Mouse (Mus musculus) testis, adult 2 months (tissue): ENCODE measurements at regions not wholly inside any gene's neighbourhood (a gene's known extent, or its start where the extent isn't known, plus 50 kb on each side); places are given as distances from the start of the nearest gene placed in this dataset.

Experiments
- H3K27ac ChIP-seq: fragments of 200-500 bp; 2 replicates; pipeline ENCODE4 v1.5.1; 2012; ENCODE audit warnings: low read depth, low read length; ENCODE audit not compliant: control insufficient read depth, insufficient read depth
- H3K27me3 ChIP-seq: fragments of 200-500 bp; 2 replicates; pipeline ENCODE4 v1.6.1; 2012; ENCODE audit warnings: mild to moderate bottlenecking, low read length, moderate library complexity; ENCODE audit not compliant: control insufficient read depth, insufficient read depth
- H3K36me3 ChIP-seq: fragments of 200-500 bp; 2 replicates; pipeline ENCODE4 v1.6.1; 2012; ENCODE audit warnings: mild to moderate bottlenecking, low read length; ENCODE audit not compliant: control insufficient read depth, insufficient read depth
- H3K4me1 ChIP-seq: fragments of 200-500 bp; 2 replicates; pipeline ENCODE4 v1.6.1; 2012; ENCODE audit warnings: low read length; ENCODE audit not compliant: control insufficient read depth, insufficient read depth
- H3K4me3 ChIP-seq: fragments of 200-500 bp; 2 replicates; pipeline ENCODE4 v1.5.1; 2012; ENCODE audit warnings: low read depth, mild to moderate bottlenecking, low read length, moderate library complexity, mixed read lengths; ENCODE audit not compliant: control insufficient read depth
- CTCF ChIP-seq: fragments of 200-500 bp; IDR thresholded peaks from 2 replicates; pipeline ENCODE4 v1.5.1; 2012; ENCODE audit warnings: low read depth, mild to moderate bottlenecking, inconsistent platforms, low read length, moderate library complexity; ENCODE audit not compliant: control insufficient read depth, insufficient read depth, insufficient replicate concordance
- POLR2A ChIP-seq: fragments of 200-500 bp; IDR thresholded peaks from 2 replicates; pipeline ENCODE4 v1.6.1; 2012; ENCODE audit warnings: low read depth, mild to moderate bottlenecking, inconsistent platforms, low read length, moderate library complexity; ENCODE audit not compliant: control insufficient read depth

GRCm38 (mm10) chr13:110683259-110684041 lies 288.6 kb downstream of the Plk2 start:
- Histone ChIP-seq H3K36me3 (no peaks in the 10 kb centered on the region), H3K4me3 (no peak overlapping the region), H3K27ac (no peak overlapping the region), H3K4me1 (no peaks in the 10 kb centered on the region), H3K27me3 (no peaks in the 10 kb centered on the region)
- no peak for TF ChIP-seq CTCF
- no peak for TF ChIP-seq POLR2A

GRCm38 (mm10) chr13:110688796-110689195 lies 293.9 kb downstream of the Plk2 start:
- Histone ChIP-seq H3K27me3 (no peaks in the 10 kb centered on the region), H3K4me3 (no peak overlapping the region), H3K36me3 (no peaks in the 10 kb centered on the region), H3K27ac (no peak overlapping the region), H3K4me1 (no peaks in the 10 kb centered on the region)
- TF ChIP-seq CTCF (no peak), POLR2A (no peak)

- no peak for TF ChIP-seq CTCF
- no peak for TF ChIP-seq POLR2A
- Histone ChIP-seq H3K4me1 (no peaks in the 10 kb centered on the region), H3K27me3 (no peaks in the 10 kb centered on the region), H3K36me3 (no peaks in the 10 kb centered on the region), H3K4me3 (no peak overlapping the region), H3K27ac (no peak overlapping the region)
Observed at GRCm38 (mm10) chr13:110690501-110691255, 295.8 kb downstream of the Plk2 start.

DNA sequence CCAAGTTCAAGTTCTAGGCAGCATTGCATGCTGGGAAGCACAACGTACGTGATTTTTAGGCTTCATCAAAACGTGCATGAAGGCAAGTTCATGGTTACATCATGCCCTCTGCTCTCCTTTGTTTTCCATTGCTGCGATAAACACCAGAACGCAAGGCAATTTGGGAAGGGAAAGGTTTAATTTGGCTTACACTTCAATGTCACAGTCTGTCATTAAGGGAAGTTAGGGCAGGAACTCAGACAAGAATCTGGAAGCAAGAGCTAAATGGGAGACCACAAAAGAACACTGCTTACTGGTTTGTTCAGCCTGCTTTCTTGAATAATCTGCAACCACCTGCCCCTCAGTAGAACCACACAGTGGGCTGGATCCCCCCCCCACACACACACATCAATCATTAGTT lies 297.9 kb downstream of the Plk2 start:
- no peaks in the 10 kb centered on the region for H3K27me3 ChIP-seq
- no peak overlapping the region for H3K27ac ChIP-seq
- no peaks in the 10 kb centered on the region for H3K4me1 ChIP-seq
- H3K4me3 ChIP-seq: no peak overlapping the region
- H3K36me3 ChIP-seq: no peaks in the 10 kb centered on the region
- TF ChIP-seq CTCF: no peak
- no peak for TF ChIP-seq POLR2A

GRCm38 (mm10) chr13:110694876-110695275 lies 300.0 kb downstream of the Plk2 start:
- no peaks in the 10 kb centered on the region for H3K27me3 ChIP-seq
- no peak overlapping the region for H3K4me3 ChIP-seq
- no peaks in the 10 kb centered on the region for H3K4me1 ChIP-seq
- TF ChIP-seq CTCF: no peak
- no peak for TF ChIP-seq POLR2A
- H3K27ac ChIP-seq: no peak overlapping the region
- H3K36me3 ChIP-seq: no peaks in the 10 kb centered on the region

GRCm38 (mm10) chr13:110696549-110696948 lies 301.7 kb downstream of the Plk2 start:
- no peak for TF ChIP-seq POLR2A
- no peak for TF ChIP-seq CTCF
- no peak overlapping the region for H3K27ac ChIP-seq
- H3K4me1 ChIP-seq: no peaks in the 10 kb centered on the region
- no peaks in the 10 kb centered on the region for H3K27me3 ChIP-seq
- H3K4me3 ChIP-seq: no peak overlapping the region
- no peaks in the 10 kb centered on the region for H3K36me3 ChIP-seq

DNA sequence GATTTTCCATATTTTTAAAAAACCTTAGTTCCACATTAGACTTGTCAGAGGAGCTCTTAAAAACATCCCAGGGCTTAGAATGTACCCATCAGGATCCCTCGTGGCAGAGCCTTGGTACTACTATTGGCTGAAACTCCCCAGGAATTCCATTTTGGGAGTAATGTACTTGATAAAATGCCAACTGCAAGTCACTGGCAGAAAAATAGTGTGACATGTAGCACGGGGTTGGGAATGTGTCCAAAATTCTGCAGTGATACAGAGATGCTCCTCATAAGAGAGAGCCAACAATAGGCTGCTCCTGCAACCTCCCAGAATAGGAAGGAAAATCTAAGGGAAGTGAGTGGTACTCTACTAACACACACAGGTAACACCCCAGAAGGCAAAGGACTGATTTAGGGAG lies 309.4 kb downstream of the Plk2 start:
- TF ChIP-seq CTCF (no peak), POLR2A (no peak)

DNA sequence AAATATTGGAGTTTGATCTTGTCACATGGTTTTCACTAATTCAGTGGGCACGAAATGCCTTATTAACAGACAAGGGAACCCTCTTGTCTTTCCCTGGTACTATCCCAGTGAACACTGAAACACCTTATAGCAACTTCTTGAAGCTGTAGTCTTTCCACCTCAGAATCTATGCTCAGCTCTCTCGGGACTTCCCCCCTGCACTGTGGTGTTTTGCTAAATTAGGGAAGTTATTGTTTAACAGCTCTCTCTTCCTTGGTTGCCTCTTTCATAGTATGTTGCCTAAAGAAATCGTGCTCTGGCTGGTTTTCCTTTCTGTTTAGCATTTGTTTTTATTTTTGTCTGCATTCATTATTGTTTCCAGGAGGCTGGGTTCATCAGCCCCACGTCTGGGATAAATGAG lies 316.0 kb downstream of the Plk2 start:
- Histone ChIP-seq H3K27ac (no peak overlapping the region), H3K36me3 (no peaks in the 10 kb centered on the region), H3K27me3 (no peaks in the 10 kb centered on the region), H3K4me3 (no peak overlapping the region), H3K4me1 (no peaks in the 10 kb centered on the region)
- TF ChIP-seq CTCF (no peak), POLR2A (no peak)

More for the DNA sequence above, 309.4 kb downstream of the Plk2 start:
- no peaks in the 10 kb centered on the region for H3K27me3 ChIP-seq
- no peak overlapping the region for H3K27ac ChIP-seq
- H3K36me3 ChIP-seq: no peaks in the 10 kb centered on the region
- no peak overlapping the region for H3K4me3 ChIP-seq
- no peaks in the 10 kb centered on the region for H3K4me1 ChIP-seq
